In genomic region chr5:75702080-75702479, GRCm38 (mm10) we compare ENCODE assay signal across 22 mouse cellular contexts.
"Had no signal": no experiment of that assay in that cellular context is flagged by ENCODE, and none has a peak within 500 bp of the region (broad histone marks: within the 10 kb centered on the region; RNA-seq: fewer than 3 reads in every experiment).

No protein-coding gene starts in this region.

- H3K36me3 ChIP-seq: embryonic facial prominence, embryonic 10.5 days; embryonic facial prominence, embryonic 12.5 days; embryonic facial prominence, embryonic 13.5 days; embryonic facial prominence, embryonic 15.5 days; forebrain, embryonic 10.5 days; forebrain, embryonic 12.5 days; forebrain, embryonic 15.5 days had no signal

- H3K27ac ChIP-seq: embryonic facial prominence, embryonic 10.5 days; embryonic facial prominence, embryonic 12.5 days; embryonic facial prominence, embryonic 13.5 days; embryonic facial prominence, embryonic 15.5 days; forebrain, embryonic 10.5 days; forebrain, embryonic 12.5 days; forebrain, embryonic 13.5 days; forebrain, embryonic 15.5 days; gastrocnemius, adult 2 months; heart, adult 2 months had no signal

- H3K4me1 ChIP-seq: embryonic facial prominence, embryonic 10.5 days; embryonic facial prominence, embryonic 15.5 days; forebrain, embryonic 12.5 days had no signal

- H3K4me2 ChIP-seq: embryonic facial prominence, embryonic 12.5 days; embryonic facial prominence, embryonic 13.5 days; embryonic facial prominence, embryonic 15.5 days; forebrain, embryonic 12.5 days; forebrain, embryonic 13.5 days; forebrain, embryonic 15.5 days had no signal

- H3K4me3 ChIP-seq: embryonic facial prominence, embryonic 10.5 days; embryonic facial prominence, embryonic 12.5 days; embryonic facial prominence, embryonic 13.5 days; embryonic facial prominence, embryonic 15.5 days; erythroblast, embryonic 14.5 days; forebrain, embryonic 10.5 days; forebrain, embryonic 12.5 days; forebrain, embryonic 13.5 days; forebrain, embryonic 15.5 days; gastrocnemius, adult 2 months; heart, adult 2 months had no signal

- DNase-seq: cerebellum, adult 9-10 months; cerebellum, adult 9-11 months; cerebellum, postnatal 25 days; cerebellum, postnatal 36 days; embryo, embryonic 11 days; forebrain, postnatal 0 days; gastrocnemius, adult 2 months; gastrocnemius, postnatal 10 days; gastrocnemius, postnatal 14 days; gastrocnemius, postnatal 25 days; gastrocnemius, postnatal 36 days had no signal

- H3K9me3 ChIP-seq: embryonic facial prominence, embryonic 10.5 days; embryonic facial prominence, embryonic 13.5 days; embryonic facial prominence, embryonic 15.5 days; forebrain, embryonic 10.5 days; forebrain, embryonic 13.5 days; forebrain, embryonic 15.5 days had no signal

- H3K27me3 ChIP-seq: embryonic facial prominence, embryonic 12.5 days; embryonic facial prominence, embryonic 13.5 days; embryonic facial prominence, embryonic 15.5 days; forebrain, embryonic 12.5 days; forebrain, embryonic 13.5 days; forebrain, embryonic 15.5 days had no signal

- ATAC-seq: forebrain, embryonic 13.5 days; forebrain, embryonic 14.5 days; forebrain, embryonic 15.5 days had no signal

- H3K9ac ChIP-seq: embryonic facial prominence, embryonic 12.5 days; embryonic facial prominence, embryonic 13.5 days; embryonic facial prominence, embryonic 15.5 days; forebrain, embryonic 12.5 days; forebrain, embryonic 13.5 days; forebrain, embryonic 15.5 days; forebrain, postnatal 0 days had no signal
